Mouse (Mus musculus) layer of hippocampus, postnatal 14 days (tissue): ENCODE measurements around the gene Serpinb1c. TPM values are rescaled to one million over a fixed set of nuclear protein-coding genes. Genes with fewer than 3 reads are reported as not detected.
"Not testable (repeated sequence)": the region's sequence is repeated elsewhere in the genome, so short reads cannot be mapped to it uniquely, and the experiment has no call there.

ENCODE experiments used
- DNase-seq, 2 experiments: peaks; one replicate each; pipeline ENCODE4 v3.0.0; 2021 to 2022; ENCODE audit warnings: low spot score in 2 of 2, mixed read lengths in 1 of 2
- long read RNA-seq, 2 experiments: library from polyadenylated mRNA; stranded (forward); transcript quantifications; one replicate each; pipeline ENCODE4 v2.0.0; 2021
- total RNA-seq, 2 experiments: library from RNA; stranded (reverse); gene quantifications; 2 replicates each; pipeline ENCODE4 v1.2.3; 2021

The Serpinb1c gene
- under 1 TPM in 1 of 2 experiments, not detected in 1; 0.35 TPM for total RNA-seq
- long read RNA-seq, experiment 1: 0 reads
- long read RNA-seq, experiment 2: 0 reads

GRCm38 (mm10) chr13:32898111-32898510 lies at the start of gene Serpinb1c:
Gene Serpinb1c (minus strand): TSS chr13:32898211.
- DNase-seq: no peak

- not testable (repeated sequence) for DNase-seq
These were observed 41.2 kb upstream of the Serpinb1c start for GRCm38 (mm10) chr13:32939191-32939590.

GRCm38 (mm10) chr13:32938275-32938674 lies 40.3 kb upstream of the Serpinb1c start:
- DNase-seq: not testable (repeated sequence)

- no peak for DNase-seq
These were observed 36.8 kb upstream of the Serpinb1c start for GRCm38 (mm10) chr13:32934706-32935381.

- no peak for DNase-seq
These were observed 31.2 kb upstream of the Serpinb1c start for GRCm38 (mm10) chr13:32929107-32929750.

- no peak for DNase-seq
These were observed 29.2 kb upstream of the Serpinb1c start for GRCm38 (mm10) chr13:32927241-32927640.

GRCm38 (mm10) chr13:32926661-32927060 lies 28.6 kb upstream of the Serpinb1c start:
- DNase-seq: no peak

- no peak for DNase-seq
These were observed 26.8 kb upstream of the Serpinb1c start for GRCm38 (mm10) chr13:32924578-32925360.

- no peak for DNase-seq
These were observed 24.6 kb upstream of the Serpinb1c start for GRCm38 (mm10) chr13:32922622-32923021.

GRCm38 (mm10) chr13:32912770-32913380 lies 14.9 kb upstream of the Serpinb1c start:
- no peak for DNase-seq

GRCm38 (mm10) chr13:32908182-32908581 lies 10.2 kb upstream of the Serpinb1c start:
- no peak for DNase-seq

- DNase-seq: peak; percentile 89 to 91
These were observed 5.3 kb upstream of the Serpinb1c start for GRCm38 (mm10) chr13:32903211-32903873.

GRCm38 (mm10) chr13:32902481-32903015 lies 4.5 kb upstream of the Serpinb1c start:
- DNase-seq: peak; percentile 69 to 78

- peak in 1 of 2 experiments; percentile 10 for DNase-seq
These were observed 2.6 kb upstream of the Serpinb1c start for GRCm38 (mm10) chr13:32900639-32901038.

GRCm38 (mm10) chr13:32899114-32899513 lies 1.1 kb upstream of the Serpinb1c start:
- DNase-seq: not testable (repeated sequence)

GRCm38 (mm10) chr13:32896931-32897330 lies 1.1 kb downstream of the Serpinb1c start:
- no peak for DNase-seq

GRCm38 (mm10) chr13:32884755-32885154 lies 13.3 kb downstream of the Serpinb1c start:
- DNase-seq: no peak

- DNase-seq: no peak
These were observed 24.1 kb downstream of the Serpinb1c start for GRCm38 (mm10) chr13:32873862-32874261.

GRCm38 (mm10) chr13:32868843-32869242 lies 29.2 kb downstream of the Serpinb1c start:
- DNase-seq: no peak

GRCm38 (mm10) chr13:32868233-32868632 lies 29.8 kb downstream of the Serpinb1c start:
- DNase-seq: not testable (repeated sequence)
